Mouse (Mus musculus) forebrain, embryonic 11.5 days (tissue): Measurements from ENCODE around the gene Ech1. TPM values are rescaled to one million over a fixed set of nuclear protein-coding genes. Genes with fewer than 3 reads are reported as not detected.

Source experiments
- ATAC-seq: fragments of 200-750 bp; cut with Nextera tagmentation; replicated peaks from 2 replicates; pipeline ENCODE4 v1.8.0; 2017; ENCODE audit warnings: moderate TSS enrichment; ENCODE audit not compliant: low FRiP score
- DNase-seq: peaks from one replicate; pipeline ENCODE4 v3.0.0-alpha.2; 2017; ENCODE audit warnings: low spot score
- H3K27ac ChIP-seq: fragments of 300-500 bp; sonication (generic); 2 replicates; pipeline ENCODE4 v1.5.1; 2014; ENCODE audit warnings: low read depth, low read length
- H3K27me3 ChIP-seq: fragments of 300-500 bp; sonication (generic); 2 replicates; pipeline ENCODE4 v1.6.1; 2014; ENCODE audit warnings: mild to moderate bottlenecking, low read length, mixed read lengths; ENCODE audit not compliant: control insufficient read depth, insufficient read depth
- H3K36me3 ChIP-seq: fragments of 300-500 bp; sonication (generic); 2 replicates; pipeline ENCODE4 v1.6.1; 2014; ENCODE audit warnings: mild to moderate bottlenecking, low read length, moderate library complexity, mixed read lengths; ENCODE audit not compliant: control insufficient read depth, insufficient read depth
- H3K4me1 ChIP-seq: fragments of 300-500 bp; sonication (generic); replicated peaks from 2 replicates; pipeline ENCODE4 v1.6.1; 2014; ENCODE audit warnings: low read length, mixed read lengths; ENCODE audit not compliant: control insufficient read depth, insufficient read depth
- H3K4me2 ChIP-seq: fragments of 300-500 bp; sonication (generic); 2 replicates; pipeline ENCODE4 v1.6.1; 2014; ENCODE audit warnings: low read depth, mild to moderate bottlenecking, low read length, moderate library complexity, mixed read lengths; ENCODE audit not compliant: severe bottlenecking
- H3K4me3 ChIP-seq: fragments of 300-500 bp; sonication (generic); 2 replicates; pipeline ENCODE4 v1.5.1; 2014; ENCODE audit warnings: low read depth, low read length
- H3K9ac ChIP-seq: fragments of 300-500 bp; sonication (generic); 2 replicates; pipeline ENCODE4 v1.6.1; 2014; ENCODE audit warnings: low read length
- H3K9me3 ChIP-seq: fragments of 300-500 bp; sonication (generic); 2 replicates; pipeline ENCODE4 v1.6.1; 2016; ENCODE audit warnings: low read length, mixed read lengths; ENCODE audit not compliant: control insufficient read depth
- whole genome bisulfite sequencing: fragments of 180-500 bp; shearing (Covaris S2); extraction: QIAGEN DNeasy Blood & Tissue Kit; methylation state at CpG from one replicate; pipeline ENCODE4 v1.1.7; 2014; 5-methylcytosine and 5-hydroxymethylcytosine counted together
- polyA plus RNA-seq: library from polyadenylated mRNA; unstranded; fragments of >200 nt; fragmentation: Nextera tagmentation; extraction: Ambion mirVana; gene quantifications from 2 replicates; pipeline ENCODE4 v1.2.1, GENCODE M21; 2014

Gene Ech1
- polyA plus RNA-seq, 1 experiment from 2014 or later = 74.0 TPM

DNA sequence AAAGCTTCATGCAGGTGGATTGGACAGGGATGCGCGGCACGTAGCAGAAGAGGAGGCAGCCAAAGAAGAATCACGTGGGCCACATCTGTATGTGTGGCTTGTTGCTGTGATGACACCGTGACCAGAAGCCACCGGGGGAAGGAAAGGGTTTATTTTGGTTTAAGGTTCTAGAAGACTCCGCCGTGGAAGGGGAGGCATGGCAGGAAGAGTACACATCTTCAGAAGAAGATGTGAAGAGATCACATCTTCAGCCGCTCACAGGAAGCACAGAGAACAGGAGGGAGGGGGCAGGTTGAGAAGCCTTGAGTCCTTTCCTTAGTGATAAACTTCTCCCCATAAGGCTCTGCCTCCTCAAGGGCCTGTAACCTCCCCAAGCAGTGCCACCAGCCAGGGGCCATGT is 25.0 kb upstream of the Ech1 start:
- 97% methylated on average over 9 of the region's 9 CpGs for WGBS
- DNase-seq (no peak), ATAC-seq (no peak)
- Histone ChIP-seq H3K4me1 (peaks cover 10% of the 10 kb centered on the region; the same call in 1 of the 2 replicates), H3K27me3 (no peaks in the 10 kb centered on the region), H3K4me3 (no peak overlapping the region), H3K9ac (no peak overlapping the region), H3K9me3 (no peaks in the 10 kb centered on the region), H3K27ac (no peak overlapping the region), H3K4me2 (no peak overlapping the region), H3K36me3 (no peaks in the 10 kb centered on the region)

- DNase-seq (no peak), ATAC-seq (no peak)
- WGBS = 83% methylated on average over 3 of the region's 3 CpGs
- Histone ChIP-seq H3K4me1 (peaks cover 10% of the 10 kb centered on the region; the same call in 1 of the 2 replicates), H3K27ac (no peak overlapping the region), H3K4me2 (no peak overlapping the region), H3K4me3 (no peak overlapping the region), H3K36me3 (no peaks in the 10 kb centered on the region), H3K9me3 (no peaks in the 10 kb centered on the region), H3K27me3 (no peaks in the 10 kb centered on the region), H3K9ac (no peak overlapping the region)
These were observed 23.6 kb upstream of the Ech1 start for GRCm38 (mm10) chr7:28801451-28801850.

- H3K27ac ChIP-seq = peak overlapping the region; percentile 62; the same call in 1 of the 2 replicates
- WGBS = 31% methylated on average over 10 of the region's 10 CpGs
- no peaks in the 10 kb centered on the region for H3K27me3 ChIP-seq
- H3K9ac ChIP-seq = no peak overlapping the region
- no peak overlapping the region for H3K4me2 ChIP-seq
- H3K4me3 ChIP-seq = no peak overlapping the region
- H3K9me3 ChIP-seq = no peaks in the 10 kb centered on the region
- H3K36me3 ChIP-seq = no peaks in the 10 kb centered on the region
- H3K4me1 ChIP-seq = peaks cover 10% of the 10 kb centered on the region; the same call in 1 of the 2 replicates
- DNase-seq (no peak), ATAC-seq (no peak)
These were observed 22.9 kb upstream of the Ech1 start for GRCm38 (mm10) chr7:28801901-28802670.

DNA sequence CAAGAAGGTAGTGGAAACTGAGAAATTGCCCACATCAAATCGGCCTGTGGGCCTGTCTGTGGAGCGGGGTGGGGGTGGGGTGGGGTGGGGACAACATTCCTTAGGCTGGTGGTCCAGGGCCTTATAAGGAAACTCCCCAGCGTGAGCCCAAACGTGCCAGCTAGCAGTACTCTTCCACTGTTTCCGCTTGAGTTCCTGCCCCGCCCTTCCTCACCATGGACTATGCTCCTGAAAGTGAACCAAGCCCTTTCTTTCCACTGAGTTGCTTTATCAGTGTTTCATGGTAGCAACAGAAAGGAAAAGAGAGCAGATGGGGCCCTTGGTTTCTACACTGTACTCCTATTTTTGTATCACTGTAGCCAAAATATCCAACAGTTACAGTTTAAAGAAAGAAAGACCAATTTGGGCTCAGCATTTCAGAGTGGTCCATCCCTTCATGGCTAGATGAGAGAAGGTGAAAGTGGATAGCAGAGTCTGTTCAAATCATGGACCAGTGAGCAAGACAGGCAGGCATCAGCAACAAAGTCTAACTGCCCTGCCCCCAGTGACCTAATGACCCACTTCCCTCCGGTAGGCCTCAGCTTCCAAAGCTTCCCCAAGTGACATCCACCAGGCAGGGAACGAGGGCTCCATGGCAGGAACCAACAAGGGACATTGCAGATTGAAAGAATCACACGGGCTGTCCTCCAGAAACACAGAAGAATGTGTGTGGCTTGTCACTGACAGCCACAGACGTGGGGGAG is 22.0 kb upstream of the Ech1 start:
- peak overlapping the region; percentile 62 for H3K27ac ChIP-seq
- H3K4me2 ChIP-seq = 0 out of 2 replicates have a peak overlapping the region, but pooled peaks have one; percentile 5
- H3K4me3 ChIP-seq = no peak overlapping the region
- ATAC-seq = peak; percentile 42; the same call in 1 of the 2 replicates
- H3K9me3 ChIP-seq = no peaks in the 10 kb centered on the region
- 12% methylated on average over 10 of the region's 10 CpGs for WGBS
- no peaks in the 10 kb centered on the region for H3K27me3 ChIP-seq
- peak; percentile 70 for DNase-seq
- no peak overlapping the region for H3K9ac ChIP-seq
- peaks cover 14% of the 10 kb centered on the region; the same call in 1 of the 2 replicates for H3K4me1 ChIP-seq
- H3K36me3 ChIP-seq = no peaks in the 10 kb centered on the region

DNA sequence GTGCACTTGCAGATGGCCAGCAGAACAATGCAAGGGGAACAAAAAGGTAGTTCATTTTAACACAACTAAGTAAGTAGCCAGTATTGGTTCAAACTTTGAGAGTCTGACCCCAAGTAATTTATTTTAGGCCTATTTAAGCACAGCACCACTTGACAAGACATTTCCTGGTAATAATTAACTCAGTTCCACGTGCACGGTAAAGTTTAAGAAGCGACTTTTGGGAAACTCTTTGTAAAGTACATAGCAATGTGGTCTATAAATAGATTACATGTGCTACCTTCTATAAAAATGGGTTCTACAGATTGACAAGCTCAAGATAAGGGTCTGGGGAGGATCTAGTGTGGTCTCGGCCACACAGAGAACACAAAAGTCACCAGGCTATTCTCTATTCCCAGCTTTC is 21.3 kb upstream of the Ech1 start:
- no peak overlapping the region; the same call in 1 of the 2 replicates for H3K27ac ChIP-seq
- no peak overlapping the region for H3K4me2 ChIP-seq
- DNase-seq (no peak), ATAC-seq (no peak)
- H3K4me3 ChIP-seq = no peak overlapping the region
- no peak overlapping the region for H3K9ac ChIP-seq
- no peaks in the 10 kb centered on the region for H3K9me3 ChIP-seq
- no peaks in the 10 kb centered on the region for H3K27me3 ChIP-seq
- no peaks in the 10 kb centered on the region for H3K36me3 ChIP-seq
- peaks cover 17% of the 10 kb centered on the region; the same call in 1 of the 2 replicates for H3K4me1 ChIP-seq
- 78% methylated on average over 4 of the region's 4 CpGs for WGBS

DNA sequence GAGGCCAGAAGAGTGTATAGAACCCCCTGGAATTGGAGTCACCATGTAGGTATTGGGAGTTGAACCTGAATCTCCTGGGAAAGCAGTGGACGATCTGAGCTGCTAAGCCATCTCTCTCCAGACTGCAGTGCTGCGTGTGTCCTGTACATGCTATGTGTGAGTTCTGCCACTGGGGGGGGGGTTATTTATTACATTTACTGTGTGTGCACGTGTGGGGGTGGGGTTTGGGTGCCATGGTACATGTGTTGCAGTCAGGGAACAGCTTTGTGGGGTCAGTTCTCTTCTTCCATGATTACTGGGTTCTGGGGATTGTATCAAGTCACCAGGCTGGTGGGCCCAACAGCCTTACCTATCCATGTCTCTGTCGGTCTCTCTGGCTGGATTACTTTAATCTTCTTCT is 18.1 kb upstream of the Ech1 start:
- Histone ChIP-seq H3K4me1 (peaks cover 18% of the 10 kb centered on the region; the same call in 1 of the 2 replicates), H3K4me3 (no peak overlapping the region)

GRCm38 (mm10) chr7:28807641-28808220 is 17.3 kb upstream of the Ech1 start:
- ATAC-seq (no peak), DNase-seq (no peak)
- Histone ChIP-seq H3K9ac (peak overlapping the region; percentile 88), H3K27ac (peak overlapping the region; percentile 41), H3K4me2 (peak overlapping the region; percentile 97), H3K27me3 (no peaks in the 10 kb centered on the region), H3K9me3 (no peaks in the 10 kb centered on the region), H3K36me3 (no peaks in the 10 kb centered on the region; the same call in 1 of the 2 replicates), H3K4me3 (peak overlapping the region; percentile 92), H3K4me1 (peaks cover 24% of the 10 kb centered on the region; the same call in 1 of the 2 replicates)
- 24% methylated on average over 7 of the region's 8 CpGs for WGBS

More for the DNA sequence above, 18.1 kb upstream of the Ech1 start:
- DNase-seq = no peak
- H3K4me2 ChIP-seq = no peak overlapping the region
- WGBS = 78% methylated on average over 4 of the region's 4 CpGs
- no peak overlapping the region for H3K27ac ChIP-seq
- no peaks in the 10 kb centered on the region for H3K36me3 ChIP-seq
- no peak for ATAC-seq
- H3K9me3 ChIP-seq = no peaks in the 10 kb centered on the region
- H3K9ac ChIP-seq = no peak overlapping the region
- no peaks in the 10 kb centered on the region for H3K27me3 ChIP-seq

- H3K27me3 ChIP-seq = no peaks in the 10 kb centered on the region
- H3K9me3 ChIP-seq = no peaks in the 10 kb centered on the region
- DNase-seq (no peak), ATAC-seq (peak; percentile 4; the same call in 1 of the 2 replicates)
- H3K36me3 ChIP-seq = peaks cover 2% of the 10 kb centered on the region
- peak within 1 kb of the TSS; percentile 97 for H3K4me2 ChIP-seq
- WGBS = 5% methylated on average over 35 of the region's 35 CpGs
- H3K9ac ChIP-seq = peak within 1 kb of the TSS; percentile 88
- peak within 1 kb of the TSS; percentile 98 for H3K27ac ChIP-seq
- peak within 1 kb of the TSS; percentile 92 for H3K4me3 ChIP-seq
- peaks cover 19% of the 10 kb centered on the region; the same call in 1 of the 2 replicates for H3K4me1 ChIP-seq
These were observed 16.6 kb upstream of the Ech1 start, which contains the start of gene Hnrnpl for GRCm38 (mm10) chr7:28808221-28808941. Gene Hnrnpl (plus strand): TSS chr7:28808541.
